Mouse (Mus musculus): Measurements from ENCODE around the gene Lyrm7.
"Not testable (repeated sequence)": the region's sequence is repeated elsewhere in the genome, so short reads cannot be mapped to it uniquely, and the experiment has no call there.

The Lyrm7 gene

GRCm38 (mm10) chr11:54879922-54880321 lies 19.2 kb upstream of the Lyrm7 start:
- no peak for DNase-seq

GRCm38 (mm10) chr11:54879434-54879833 lies 18.7 kb upstream of the Lyrm7 start:
- DNase-seq = peak in 1 of 2 experiments; percentile 20

GRCm38 (mm10) chr11:54878893-54879292 lies 18.2 kb upstream of the Lyrm7 start:
- DNase-seq = no peak

- no peak for DNase-seq
Measured at GRCm38 (mm10) chr11:54876031-54876430, 15.3 kb upstream of the Lyrm7 start.

- peak in 1 of 2 experiments; percentile 23 for DNase-seq
Measured at GRCm38 (mm10) chr11:54871831-54872537, 11.3 kb upstream of the Lyrm7 start.

- no peak for DNase-seq
Measured at GRCm38 (mm10) chr11:54869318-54869717, 8.6 kb upstream of the Lyrm7 start.

- no peak for DNase-seq
Measured at GRCm38 (mm10) chr11:54868445-54868844, 7.7 kb upstream of the Lyrm7 start.

GRCm38 (mm10) chr11:54867903-54868434 lies 7.3 kb upstream of the Lyrm7 start:
- no peak for DNase-seq

- DNase-seq = peak in 1 of 2 experiments; percentile 40
Measured at GRCm38 (mm10) chr11:54867049-54867385, 6.3 kb upstream of the Lyrm7 start.

GRCm38 (mm10) chr11:54866119-54867048 lies 5.7 kb upstream of the Lyrm7 start, which contains the start of gene Hint1:
Gene Hint1 (plus strand): TSS chr11:54866383.
- DNase-seq = peak; percentile 92 to 98

GRCm38 (mm10) chr11:54865330-54866085 lies 4.8 kb upstream of the Lyrm7 start:
- DNase-seq = no peak

- DNase-seq = peak; percentile 68 to 69
Measured at GRCm38 (mm10) chr11:54862621-54863520, 2.2 kb upstream of the Lyrm7 start.

GRCm38 (mm10) chr11:54861471-54862420 lies 1.0 kb upstream of the Lyrm7 start:
- DNase-seq = no peak

GRCm38 (mm10) chr11:54859322-54860165 lies 1.2 kb downstream of the Lyrm7 start:
- peak in 1 of 2 experiments; percentile 22 for DNase-seq

- DNase-seq = not testable (repeated sequence)
Measured at GRCm38 (mm10) chr11:54858880-54859279, 1.8 kb downstream of the Lyrm7 start.

- DNase-seq = no peak
Measured at GRCm38 (mm10) chr11:54851656-54852055, 9.1 kb downstream of the Lyrm7 start.

GRCm38 (mm10) chr11:54849961-54850758 lies 10.6 kb downstream of the Lyrm7 start:
- DNase-seq = no peak
